Mouse (Mus musculus): ENCODE results near the gene Gm17334. TPM values are rescaled to one million over a fixed set of nuclear protein-coding genes. Genes with fewer than 3 reads are reported as not detected.

Gm17334 gene
- polyA plus RNA-seq, 1 experiment, result 0.19 TPM

DNA sequence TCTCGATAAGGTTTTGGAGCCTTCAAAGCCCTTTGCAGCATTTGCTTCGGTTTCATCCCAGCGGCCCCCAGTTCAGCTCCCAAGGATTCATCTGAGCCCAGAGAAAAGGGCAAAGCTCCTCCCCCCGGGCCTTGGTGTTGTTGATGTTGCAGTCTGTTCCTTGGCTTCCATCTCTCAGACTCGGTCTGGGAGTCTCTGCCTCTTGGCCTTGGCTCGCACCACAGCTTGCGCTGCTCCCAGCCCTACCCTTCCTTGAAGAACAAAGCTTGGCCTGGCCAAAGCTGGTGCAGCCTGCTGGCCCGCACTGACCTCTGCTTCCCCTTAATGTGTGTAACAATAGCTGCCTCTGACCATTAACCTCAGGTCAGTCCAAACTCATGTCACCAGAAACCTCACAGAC is 15.2 kb upstream of the Gm17334 start:
- Histone ChIP-seq H3K4me2 (ENCODE audit: low read depth) (no peak overlapping the region), H3K27me3 (ENCODE audit: control insufficient read depth, insufficient read depth, insufficient read length) (no peaks in the 10 kb centered on the region), H3K36me3 (ENCODE audit: control insufficient read depth, insufficient read depth) (no peaks in the 10 kb centered on the region), H3ac (ENCODE audit: control insufficient read depth, insufficient read length) (no peak overlapping the region), H3K4me3 (no peak overlapping the region), H3K79me2 (ENCODE audit: control insufficient read depth, insufficient read depth) (no peaks in the 10 kb centered on the region)
- TF ChIP-seq MYOD1 (IDR thresholded peaks at IDR 0.05; ENCODE audit: control insufficient read depth in 1 of 3, insufficient read length in 2 of 3, low read depth in 2 of 3) (no peak), POLR2A (IDR thresholded peaks at IDR 0.05; ENCODE audit: insufficient read length, low read depth) (no peak), TCF12 (IDR thresholded peaks at IDR 0.05; ENCODE audit: insufficient read depth, poor library complexity, severe bottlenecking) (no peak), E2F4 (IDR thresholded peaks at IDR 0.05; ENCODE audit: insufficient read depth) (no peak), CEBPB (IDR thresholded peaks at IDR 0.05; ENCODE audit: insufficient read depth, poor library complexity, severe bottlenecking) (no peak), REST (IDR thresholded peaks at IDR 0.05; ENCODE audit: insufficient read depth, insufficient read length) (no peak), USF1 (IDR thresholded peaks at IDR 0.05; ENCODE audit: low read depth) (no peak), MYOG (IDR thresholded peaks at IDR 0.05; ENCODE audit: control insufficient read depth in 1 of 3, insufficient read depth in 1 of 3, insufficient read length in 2 of 3, low read depth in 2 of 3) (no peak), MAX (IDR thresholded peaks at IDR 0.05; ENCODE audit: low read depth) (no peak), POLR2AphosphoS2 (IDR thresholded peaks at IDR 0.05; ENCODE audit: insufficient read length, low read depth) (no peak), SRF (IDR thresholded peaks at IDR 0.05; ENCODE audit: control insufficient read depth, insufficient read length, low read depth) (no peak), TCF3 (IDR thresholded peaks at IDR 0.05; ENCODE audit: insufficient read length, low read depth) (no peak)

DNA sequence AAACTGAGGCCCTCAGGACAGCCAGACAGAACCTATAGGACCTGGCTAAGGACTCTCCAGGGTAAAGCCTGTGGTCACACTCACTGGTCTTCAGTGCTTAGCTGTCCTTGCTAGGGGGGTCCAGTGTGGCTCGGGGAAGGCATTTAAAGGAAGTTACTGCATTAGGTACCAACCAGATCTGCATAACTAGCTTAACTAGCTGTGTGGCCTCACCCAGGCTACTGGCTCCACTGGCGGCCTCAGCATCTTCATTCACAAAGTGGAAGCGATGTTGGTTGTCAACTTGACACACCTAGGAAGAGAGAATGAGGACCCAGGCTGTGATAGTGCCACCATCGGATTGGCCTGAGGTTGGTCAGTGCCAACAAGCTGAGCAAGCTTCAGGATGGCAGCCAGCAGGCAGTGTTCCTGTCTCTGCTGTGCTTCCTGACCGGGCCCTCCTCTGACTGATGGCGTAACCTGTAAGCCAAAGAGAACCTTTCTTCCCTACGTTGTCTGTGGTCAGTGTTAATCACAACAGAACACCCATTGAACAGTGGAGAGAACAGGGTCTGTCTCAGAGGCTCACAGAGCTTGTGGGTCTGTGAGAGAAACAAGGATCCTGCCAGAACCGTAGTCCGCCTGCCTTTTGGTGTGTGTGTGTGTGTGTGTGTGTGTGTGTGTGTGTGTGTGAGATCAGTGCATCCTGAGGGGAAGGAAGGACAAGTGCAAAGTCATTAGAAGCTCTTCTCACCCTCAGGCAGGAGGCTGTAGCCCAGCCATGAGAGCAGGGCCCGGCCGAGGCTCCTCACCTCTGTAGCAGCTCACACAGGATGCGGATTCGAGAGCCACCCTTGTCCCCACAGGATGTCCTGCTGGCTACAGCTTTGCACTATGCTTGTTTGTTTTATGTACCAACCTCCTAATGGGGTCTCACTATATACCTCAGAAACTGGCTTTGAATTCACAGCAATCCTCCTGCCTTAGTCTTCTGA is 13.4 kb upstream of the Gm17334 start:
- H3K4me2 ChIP-seq (ENCODE audit: low read depth), result no peak overlapping the region
- no peaks in the 10 kb centered on the region for H3K27me3 ChIP-seq (ENCODE audit: control insufficient read depth, insufficient read depth, insufficient read length)
- H3K4me3 ChIP-seq, result no peak overlapping the region
- no peaks in the 10 kb centered on the region for H3K79me2 ChIP-seq (ENCODE audit: control insufficient read depth, insufficient read depth)
- no peak for TF ChIP-seq REST (IDR thresholded peaks at IDR 0.05; ENCODE audit: insufficient read depth, insufficient read length)
- no peak for TF ChIP-seq CEBPB (IDR thresholded peaks at IDR 0.05; ENCODE audit: insufficient read depth, poor library complexity, severe bottlenecking)
- no peak for TF ChIP-seq TCF12 (IDR thresholded peaks at IDR 0.05; ENCODE audit: insufficient read depth, poor library complexity, severe bottlenecking)
- no peak for TF ChIP-seq MAX (IDR thresholded peaks at IDR 0.05; ENCODE audit: low read depth)
- TF ChIP-seq E2F4 (IDR thresholded peaks at IDR 0.05; ENCODE audit: insufficient read depth), result no peak
- TF ChIP-seq TCF3 (IDR thresholded peaks at IDR 0.05; ENCODE audit: insufficient read length, low read depth), result no peak
- TF ChIP-seq USF1 (IDR thresholded peaks at IDR 0.05; ENCODE audit: low read depth), result no peak
- no peak for TF ChIP-seq POLR2AphosphoS2 (IDR thresholded peaks at IDR 0.05; ENCODE audit: insufficient read length, low read depth)
- no peak for TF ChIP-seq MYOG (IDR thresholded peaks at IDR 0.05; ENCODE audit: control insufficient read depth in 1 of 3, insufficient read depth in 1 of 3, insufficient read length in 2 of 3, low read depth in 2 of 3)
- TF ChIP-seq POLR2A (IDR thresholded peaks at IDR 0.05; ENCODE audit: insufficient read length, low read depth), result no peak
- no peak for TF ChIP-seq SRF (IDR thresholded peaks at IDR 0.05; ENCODE audit: control insufficient read depth, insufficient read length, low read depth)
- no peak for TF ChIP-seq MYOD1 (IDR thresholded peaks at IDR 0.05; ENCODE audit: control insufficient read depth in 1 of 3, insufficient read length in 2 of 3, low read depth in 2 of 3)
- H3K36me3 ChIP-seq (ENCODE audit: control insufficient read depth, insufficient read depth), result no peaks in the 10 kb centered on the region
- H3ac ChIP-seq (ENCODE audit: control insufficient read depth, insufficient read length), result no peak overlapping the region

DNA sequence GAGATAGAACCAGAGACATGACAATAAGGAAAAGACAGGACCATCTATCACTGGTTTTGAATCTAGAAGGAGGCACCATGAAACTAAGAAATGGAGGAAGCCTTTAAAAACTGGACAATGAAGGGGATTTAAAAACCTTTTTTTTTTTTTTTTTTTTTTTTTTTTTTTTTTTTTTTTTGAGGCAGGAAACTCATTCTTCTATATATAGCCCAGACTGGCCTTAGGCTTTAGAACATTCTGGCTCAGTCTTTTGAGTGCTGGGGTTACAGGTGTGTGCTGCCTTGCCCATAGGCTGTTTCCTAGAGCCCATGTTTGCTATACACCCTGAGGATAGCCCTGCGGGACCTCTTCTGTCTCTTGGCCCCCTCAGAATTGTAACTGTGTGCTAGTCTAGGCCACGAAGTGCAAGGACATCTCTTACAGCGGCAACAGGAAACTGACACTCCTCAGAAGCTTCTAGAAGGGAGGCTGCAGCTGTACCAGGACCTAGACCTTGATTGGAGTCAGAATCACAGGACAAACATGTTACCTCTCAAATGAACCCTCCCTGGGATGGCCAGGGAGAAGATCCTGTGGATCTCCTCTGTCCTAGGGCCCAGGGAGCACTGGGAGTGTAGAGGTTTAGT is 12.4 kb upstream of the Gm17334 start:
- TF ChIP-seq TCF12 (IDR thresholded peaks at IDR 0.05; ENCODE audit: insufficient read depth, poor library complexity, severe bottlenecking), result no peak
- TF ChIP-seq USF1 (IDR thresholded peaks at IDR 0.05; ENCODE audit: low read depth), result no peak
- no peak for TF ChIP-seq POLR2A (IDR thresholded peaks at IDR 0.05; ENCODE audit: insufficient read length, low read depth)
- no peak for TF ChIP-seq MYOG (IDR thresholded peaks at IDR 0.05; ENCODE audit: control insufficient read depth in 1 of 3, insufficient read depth in 1 of 3, insufficient read length in 2 of 3, low read depth in 2 of 3)
- TF ChIP-seq TCF3 (IDR thresholded peaks at IDR 0.05; ENCODE audit: insufficient read length, low read depth), result no peak
- no peak for TF ChIP-seq POLR2AphosphoS2 (IDR thresholded peaks at IDR 0.05; ENCODE audit: insufficient read length, low read depth)
- no peak for TF ChIP-seq SRF (IDR thresholded peaks at IDR 0.05; ENCODE audit: control insufficient read depth, insufficient read length, low read depth)
- no peak for TF ChIP-seq CEBPB (IDR thresholded peaks at IDR 0.05; ENCODE audit: insufficient read depth, poor library complexity, severe bottlenecking)
- TF ChIP-seq E2F4 (IDR thresholded peaks at IDR 0.05; ENCODE audit: insufficient read depth), result no peak
- no peak for TF ChIP-seq REST (IDR thresholded peaks at IDR 0.05; ENCODE audit: insufficient read depth, insufficient read length)
- no peak for TF ChIP-seq MAX (IDR thresholded peaks at IDR 0.05; ENCODE audit: low read depth)
- TF ChIP-seq MYOD1 (IDR thresholded peaks at IDR 0.05; ENCODE audit: control insufficient read depth in 1 of 3, insufficient read length in 2 of 3, low read depth in 2 of 3), result no peak
- no peak overlapping the region for H3K4me3 ChIP-seq
- no peaks in the 10 kb centered on the region for H3K79me2 ChIP-seq (ENCODE audit: control insufficient read depth, insufficient read depth)
- H3K27me3 ChIP-seq (ENCODE audit: control insufficient read depth, insufficient read depth, insufficient read length), result no peaks in the 10 kb centered on the region
- H3K4me2 ChIP-seq (ENCODE audit: low read depth), result no peak overlapping the region
- no peaks in the 10 kb centered on the region for H3K36me3 ChIP-seq (ENCODE audit: control insufficient read depth, insufficient read depth)
- no peak overlapping the region for H3ac ChIP-seq (ENCODE audit: control insufficient read depth, insufficient read length)

DNA sequence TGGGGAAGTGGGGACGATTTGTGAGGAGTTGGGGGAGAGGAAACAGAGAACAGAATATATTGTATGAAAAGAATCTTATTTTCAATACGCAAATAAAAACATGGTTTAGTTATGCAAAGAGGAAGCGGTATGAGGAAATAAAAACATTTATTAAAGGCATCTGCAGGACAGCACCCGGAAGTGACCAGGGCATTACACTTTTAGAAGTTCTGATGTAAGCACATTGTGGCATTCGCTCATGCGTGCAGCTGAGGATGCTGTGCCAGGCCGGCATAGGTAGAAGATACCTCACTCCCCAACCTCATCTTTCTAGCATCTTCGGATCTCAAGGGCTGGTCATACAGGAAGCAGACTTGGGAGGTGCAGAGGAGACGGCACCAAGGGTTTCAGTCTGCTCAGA is 10.3 kb upstream of the Gm17334 start:
- Histone ChIP-seq H3K4me3 (no peak overlapping the region), H3K4me2 (ENCODE audit: low read depth) (no peak overlapping the region), H3K79me2 (ENCODE audit: control insufficient read depth, insufficient read depth) (no peaks in the 10 kb centered on the region), H3ac (ENCODE audit: control insufficient read depth, insufficient read length) (no peak overlapping the region), H3K36me3 (ENCODE audit: control insufficient read depth, insufficient read depth) (peaks cover 12% of the 10 kb centered on the region), H3K27me3 (ENCODE audit: control insufficient read depth, insufficient read depth, insufficient read length) (no peaks in the 10 kb centered on the region)
- no peak for TF ChIP-seq MAX (IDR thresholded peaks at IDR 0.05; ENCODE audit: low read depth)
- no peak for TF ChIP-seq REST (IDR thresholded peaks at IDR 0.05; ENCODE audit: insufficient read depth, insufficient read length)
- TF ChIP-seq MYOG (IDR thresholded peaks at IDR 0.05; ENCODE audit: control insufficient read depth in 1 of 3, insufficient read depth in 1 of 3, insufficient read length in 2 of 3, low read depth in 2 of 3), result no peak
- TF ChIP-seq TCF3 (IDR thresholded peaks at IDR 0.05; ENCODE audit: insufficient read length, low read depth), result no peak
- no peak for TF ChIP-seq CEBPB (IDR thresholded peaks at IDR 0.05; ENCODE audit: insufficient read depth, poor library complexity, severe bottlenecking)
- no peak for TF ChIP-seq POLR2AphosphoS2 (IDR thresholded peaks at IDR 0.05; ENCODE audit: insufficient read length, low read depth)
- no peak for TF ChIP-seq USF1 (IDR thresholded peaks at IDR 0.05; ENCODE audit: low read depth)
- no peak for TF ChIP-seq MYOD1 (IDR thresholded peaks at IDR 0.05; ENCODE audit: control insufficient read depth in 1 of 3, insufficient read length in 2 of 3, low read depth in 2 of 3)
- no peak for TF ChIP-seq POLR2A (IDR thresholded peaks at IDR 0.05; ENCODE audit: insufficient read length, low read depth)
- no peak for TF ChIP-seq SRF (IDR thresholded peaks at IDR 0.05; ENCODE audit: control insufficient read depth, insufficient read length, low read depth)
- no peak for TF ChIP-seq TCF12 (IDR thresholded peaks at IDR 0.05; ENCODE audit: insufficient read depth, poor library complexity, severe bottlenecking)
- no peak for TF ChIP-seq E2F4 (IDR thresholded peaks at IDR 0.05; ENCODE audit: insufficient read depth)

All from myocyte (in vitro differentiated cells).